Mouse (Mus musculus) small intestine, adult 2 months (tissue): ENCODE data around the gene Dop1a. TPM values are rescaled to one million over a fixed set of nuclear protein-coding genes. Genes with fewer than 3 reads are reported as not detected.
A peak's percentile ranks its signal among the peaks of the same experiment; 100 is the strongest.
"Not testable (repeated sequence)": the region's sequence is repeated elsewhere in the genome, so short reads cannot be mapped to it uniquely, and the experiment has no call there.

Source experiments
- H3K27ac ChIP-seq: fragments of 200-500 bp; 2 replicates; pipeline ENCODE4 v1.5.1; 2012; ENCODE audit warnings: low read depth, low read length, control low read depth, inconsistent platforms; ENCODE audit not compliant: insufficient read depth
- H3K27me3 ChIP-seq: fragments of 200-500 bp; 2 replicates; pipeline ENCODE4 v1.6.1; 2012; ENCODE audit warnings: mild to moderate bottlenecking, moderate library complexity, low read length, inconsistent platforms; ENCODE audit not compliant: control insufficient read depth, insufficient read depth
- H3K36me3 ChIP-seq: fragments of 200-500 bp; 2 replicates; pipeline ENCODE4 v1.6.1; 2012; ENCODE audit warnings: mild to moderate bottlenecking, low read length, control low read depth, inconsistent platforms; ENCODE audit not compliant: control insufficient read depth, insufficient read depth
- H3K4me1 ChIP-seq: fragments of 200-500 bp; 2 replicates; pipeline ENCODE4 v1.6.1; 2012; ENCODE audit warnings: low read length, inconsistent platforms, mixed read lengths; ENCODE audit not compliant: control insufficient read depth, insufficient read depth, insufficient read length
- H3K4me3 ChIP-seq: fragments of 200-500 bp; 2 replicates; pipeline ENCODE4 v1.5.1; 2012; ENCODE audit warnings: low read depth, mild to moderate bottlenecking, control low read depth, inconsistent platforms, low read length, moderate library complexity
- CTCF ChIP-seq: fragments of 200-500 bp; IDR thresholded peaks from 2 replicates; pipeline ENCODE4 v1.5.1; 2012; ENCODE audit warnings: low read depth, mild to moderate bottlenecking, control low read depth, inconsistent platforms, low read length, moderate library complexity, mixed read lengths; ENCODE audit not compliant: insufficient replicate concordance, insufficient read length; ENCODE audit errors: extremely low read depth
- POLR2A ChIP-seq: fragments of 200-500 bp; IDR thresholded peaks from 2 replicates; pipeline ENCODE4 v1.6.1; 2012; ENCODE audit warnings: low read depth, mild to moderate bottlenecking, control low read depth, inconsistent platforms, low read length, moderate library complexity
- WGBS: fragments of 180-500 bp; shearing (Covaris S2); methylation state at CpG from one replicate; pipeline ENCODE4 v1.1.7; 2018; 5-methylcytosine and 5-hydroxymethylcytosine counted together
- polyA plus RNA-seq: library from polyadenylated mRNA; depleted of rRNA; stranded (reverse); fragments of >200 nt; gene quantifications from 2 replicates; pipeline ENCODE4 v1.2.3, GENCODE M21; 2012

The Dop1a gene
- polyA plus RNA-seq, 1 experiment, result 5.1 TPM

GRCm38 (mm10) chr9:86575178-86575577, 108.2 kb downstream of the Dop1a start:
- H3K36me3 ChIP-seq, result no peaks in the 10 kb centered on the region
- H3K4me1 ChIP-seq, result peaks cover 6% of the 10 kb centered on the region
- WGBS, result 96% methylated on average over 6 of the region's 6 CpGs
- H3K27me3 ChIP-seq, result no peaks in the 10 kb centered on the region
- TF ChIP-seq POLR2A, result no peak
- no peak for TF ChIP-seq CTCF
- no peak overlapping the region for H3K4me3 ChIP-seq
- no peak overlapping the region for H3K27ac ChIP-seq

- Histone ChIP-seq H3K27me3 (no peaks in the 10 kb centered on the region), H3K4me1 (no peaks in the 10 kb centered on the region), H3K36me3 (no peaks in the 10 kb centered on the region), H3K4me3 (no peak overlapping the region), H3K27ac (no peak overlapping the region)
- TF ChIP-seq CTCF (no peak), POLR2A (no peak)
- 54% methylated on average over 10 of the region's 10 CpGs for WGBS
Observed at GRCm38 (mm10) chr9:86579657-86580056, 112.7 kb downstream of the Dop1a start.

GRCm38 (mm10) chr9:86583740-86584139, 116.8 kb downstream of the Dop1a start:
- no peak overlapping the region for H3K4me3 ChIP-seq
- no peaks in the 10 kb centered on the region for H3K27me3 ChIP-seq
- TF ChIP-seq CTCF (peak; percentile 86; the same call in 1 of the 2 replicates), POLR2A (no peak)
- WGBS, result 49% methylated on average over 3 of the region's 3 CpGs
- no peaks in the 10 kb centered on the region for H3K4me1 ChIP-seq
- no peaks in the 10 kb centered on the region for H3K36me3 ChIP-seq
- H3K27ac ChIP-seq, result no peak overlapping the region

- no peaks in the 10 kb centered on the region for H3K27me3 ChIP-seq
- WGBS, result 88% methylated on average over 11 of the region's 11 CpGs
Observed at GRCm38 (mm10) chr9:86587019-86587795, 120.3 kb downstream of the Dop1a start.

GRCm38 (mm10) chr9:86592676-86593668, 126.0 kb downstream of the Dop1a start:
- TF ChIP-seq CTCF, result no peak
- TF ChIP-seq POLR2A, result no peak
- Histone ChIP-seq H3K27ac (no peak overlapping the region), H3K4me1 (no peaks in the 10 kb centered on the region), H3K4me3 (no peak overlapping the region), H3K27me3 (no peaks in the 10 kb centered on the region), H3K36me3 (no peaks in the 10 kb centered on the region)
- WGBS, result 71% methylated on average over 19 of the region's 19 CpGs

More at GRCm38 (mm10) chr9:86587019-86587795, 120.3 kb downstream of the Dop1a start:
- TF ChIP-seq CTCF (no peak), POLR2A (no peak)
- H3K27ac ChIP-seq, result no peak overlapping the region
- H3K4me1 ChIP-seq, result no peaks in the 10 kb centered on the region
- no peak overlapping the region for H3K4me3 ChIP-seq
- H3K36me3 ChIP-seq, result no peaks in the 10 kb centered on the region

- not testable (repeated sequence) for H3K36me3 ChIP-seq, H3K4me1 ChIP-seq, H3K27ac ChIP-seq, H3K27me3 ChIP-seq, H3K4me3 ChIP-seq
- WGBS, result 24% methylated on average over 10 of the region's 10 CpGs
Observed at GRCm38 (mm10) chr9:86594357-86594767, 127.4 kb downstream of the Dop1a start.

GRCm38 (mm10) chr9:86596983-86597382, 130.0 kb downstream of the Dop1a start:
- H3K27me3 ChIP-seq, H3K27ac ChIP-seq, H3K4me3 ChIP-seq, H3K36me3 ChIP-seq, H3K4me1 ChIP-seq: not testable (repeated sequence)
